27 mouse cellular contexts compared by ENCODE assay signal in the genomic region with DNA sequence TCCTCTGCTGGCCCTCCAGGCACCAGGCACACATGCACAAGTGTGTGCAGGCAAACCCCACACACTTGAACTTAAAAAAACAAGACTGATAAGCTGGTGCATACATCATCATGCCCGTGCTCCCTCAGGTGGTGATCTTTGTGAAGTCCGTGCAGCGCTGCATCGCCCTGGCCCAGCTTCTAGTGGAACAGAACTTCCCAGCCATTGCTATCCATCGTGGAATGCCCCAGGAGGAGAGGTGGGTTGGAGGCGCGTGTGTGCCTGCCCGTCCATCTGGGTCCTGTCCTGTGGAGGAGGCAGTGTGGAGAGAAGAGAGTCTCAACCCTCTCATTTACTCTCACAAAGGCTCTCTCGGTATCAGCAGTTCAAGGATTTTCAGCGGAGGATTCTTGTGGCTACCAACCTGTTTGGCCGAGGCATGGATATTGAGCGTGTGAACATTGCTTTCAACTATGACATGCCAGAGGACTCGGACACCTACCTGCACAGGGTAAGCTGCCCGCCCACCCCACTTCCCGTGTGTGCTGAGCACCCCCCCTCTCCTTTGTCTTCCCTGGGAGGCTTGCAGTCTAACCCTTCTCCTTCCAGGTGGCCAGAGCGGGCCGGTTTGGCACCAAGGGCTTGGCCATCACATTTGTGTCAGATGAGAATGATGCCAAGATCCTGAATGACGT. TPM values are rescaled to one million over a fixed set of nuclear protein-coding genes. Genes with fewer than 3 reads are reported as not detected.
DNase-seq lines count a peak whose midpoint lies in the region; ATAC-seq and TF ChIP-seq lines count a peak whose summit lies in the region.
"Had no signal": no experiment of that assay in that cellular context is flagged by ENCODE, and none has a peak within 500 bp of the region (broad histone marks: within the 10 kb centered on the region; RNA-seq: fewer than 3 reads in every experiment).

No protein-coding gene starts in this region.

- DNase-seq in adrenal gland, adult (ENCODE audit: inconsistent age in 2 of 2, low spot score in 1 of 2) = peak; percentile 38 to 73
- no peak for DNase-seq in adrenal gland, adult 18-20 months (ENCODE audit: low spot score in 2 of 2)
- no peak for DNase-seq in frontal cortex, postnatal 14 days (ENCODE audit: low spot score in 2 of 2)
- no peak for DNase-seq in kidney, postnatal 0 days (ENCODE audit: low spot score)
- no peak for DNase-seq in kidney, adult 2 months
- no peak for DNase-seq in midbrain, postnatal 0 days (ENCODE audit: low spot score)
- no peak for DNase-seq in midbrain, embryonic 10.5 days (ENCODE audit: low spot score)
- DNase-seq: gastrocnemius, postnatal 10 days; heart, adult 18-20 months; heart, postnatal 36 days; left cerebral cortex, postnatal 4 days; liver; lung, postnatal 36 days; right cerebral cortex, postnatal 25 days; thymus, adult 2 months had no signal

- no peak overlapping the region for H3K9ac ChIP-seq in kidney, postnatal 0 days (ENCODE audit: low read depth, low read length)
- no peak overlapping the region for H3K9ac ChIP-seq in midbrain, postnatal 0 days (replicated peaks; ENCODE audit: low read length, poor library complexity, severe bottlenecking)
- H3K9ac ChIP-seq: forebrain, embryonic 12.5 days; stomach, embryonic 15.5 days had no signal

- no peaks in the 10 kb centered on the region for H3K9me3 ChIP-seq in kidney, postnatal 0 days (replicated peaks; ENCODE audit: low read length)
- no peaks in the 10 kb centered on the region for H3K9me3 ChIP-seq in midbrain, postnatal 0 days (ENCODE audit: low read length)
- H3K9me3 ChIP-seq in midbrain, embryonic 10.5 days (replicated peaks) = no peaks in the 10 kb centered on the region
- H3K9me3 ChIP-seq: forebrain, embryonic 12.5 days; stomach, embryonic 15.5 days had no signal

- 0 out of 2 replicates have a peak, but pooled peaks have one; percentile 29 for ATAC-seq in frontal cortex, adult (ENCODE audit: low TSS enrichment)
- ATAC-seq in kidney, postnatal 0 days (replicated peaks; ENCODE audit: low FRiP score, low read depth) = no peak
- ATAC-seq in midbrain, postnatal 0 days (ENCODE audit: low FRiP score) = 0 out of 2 replicates have a peak, but pooled peaks have one; percentile 15
- ATAC-seq: activated CD4-positive, CD25-positive, alpha-beta regulatory T cell, adult 4 months had no signal

- TF ChIP-seq POLR2A in kidney, adult 2 months (IDR thresholded peaks at IDR 0.05; ENCODE audit: low read depth, low read length) = no peak

- no peak overlapping the region for H3K4me2 ChIP-seq in kidney, postnatal 0 days (ENCODE audit: low read length)
- H3K4me2 ChIP-seq in midbrain, postnatal 0 days (ENCODE audit: low read depth, low read length, poor library complexity, severe bottlenecking) = no peak overlapping the region
- H3K4me2 ChIP-seq: forebrain, embryonic 12.5 days; stomach, embryonic 15.5 days had no signal

- H3K27me3 ChIP-seq in kidney, postnatal 0 days (ENCODE audit: insufficient read depth, low read length) = no peaks in the 10 kb centered on the region
- no peaks in the 10 kb centered on the region for H3K27me3 ChIP-seq in kidney, adult 2 months (replicated peaks; ENCODE audit: control insufficient read depth, insufficient read depth, low read length)
- no peaks in the 10 kb centered on the region for H3K27me3 ChIP-seq in midbrain, postnatal 0 days (ENCODE audit: insufficient read depth, low read length)
- peaks cover 7% of the 10 kb centered on the region; the same call in 1 of the 2 replicates for H3K27me3 ChIP-seq in midbrain, embryonic 10.5 days (ENCODE audit: low read depth, poor library complexity, severe bottlenecking)
- H3K27me3 ChIP-seq: stomach, embryonic 15.5 days had no signal

- TF ChIP-seq CTCF in kidney, postnatal 0 days (IDR thresholded peaks at IDR 0.05; ENCODE audit: low read depth) = 0 out of 2 replicates have a peak, but pooled peaks have one; percentile 2
- no peak for TF ChIP-seq CTCF in kidney, adult 2 months (conservative IDR thresholded peaks at IDR 0.05; ENCODE audit: insufficient read depth, insufficient read length, low read depth, low read length)
- peak; percentile 11; the same call in 1 of the 2 replicates for TF ChIP-seq CTCF in midbrain, postnatal 0 days (IDR thresholded peaks at IDR 0.05)

- peaks cover 56% of the 10 kb centered on the region for H3K36me3 ChIP-seq in kidney, postnatal 0 days (ENCODE audit: insufficient read depth, low read length)
- H3K36me3 ChIP-seq in kidney, adult 2 months (ENCODE audit: control insufficient read depth, insufficient read depth, low read length) = peaks cover 8% of the 10 kb centered on the region
- peaks cover 58% of the 10 kb centered on the region for H3K36me3 ChIP-seq in midbrain, postnatal 0 days (ENCODE audit: insufficient read depth, low read length)
- H3K36me3 ChIP-seq in midbrain, embryonic 10.5 days = peaks cover 67% of the 10 kb centered on the region

- 80% methylated on average over 18 of the region's 18 CpGs for WGBS in kidney, postnatal 0 days
- WGBS in kidney, adult 2 months = 76% methylated on average over 18 of the region's 18 CpGs
- 83% methylated on average over 18 of the region's 18 CpGs for WGBS in midbrain, postnatal 0 days
- WGBS in midbrain, embryonic 10.5 days = 90% methylated on average over 18 of the region's 18 CpGs

- no peak overlapping the region for H3K4me3 ChIP-seq in kidney, postnatal 0 days (replicated peaks; ENCODE audit: low read depth, low read length)
- no peak overlapping the region for H3K4me3 ChIP-seq in kidney, adult 2 months (ENCODE audit: insufficient read depth, low read depth, low read length)
- no peak overlapping the region for H3K4me3 ChIP-seq in midbrain, postnatal 0 days (ENCODE audit: low read depth, low read length)
- H3K4me3 ChIP-seq in midbrain, embryonic 10.5 days = no peak overlapping the region
- H3K4me3 ChIP-seq: forebrain, embryonic 12.5 days; stomach, embryonic 15.5 days had no signal

- H3K4me1 ChIP-seq in kidney, postnatal 0 days (replicated peaks; ENCODE audit: insufficient read depth, low read length) = no peaks in the 10 kb centered on the region
- no peaks in the 10 kb centered on the region for H3K4me1 ChIP-seq in kidney, adult 2 months (ENCODE audit: control insufficient read depth, insufficient read depth, low read length)
- H3K4me1 ChIP-seq in midbrain, postnatal 0 days (ENCODE audit: insufficient read depth, low read length) = no peaks in the 10 kb centered on the region
- peaks cover 2% of the 10 kb centered on the region for H3K4me1 ChIP-seq in midbrain, embryonic 10.5 days

- no peak overlapping the region; the same call in 1 of the 2 replicates for H3K27ac ChIP-seq in kidney, postnatal 0 days
- H3K27ac ChIP-seq in kidney, adult 2 months (ENCODE audit: insufficient read depth, low read depth, low read length) = no peak overlapping the region
- no peak overlapping the region for H3K27ac ChIP-seq in midbrain, postnatal 0 days (ENCODE audit: low read depth, low read length)
- no peak overlapping the region for H3K27ac ChIP-seq in midbrain, embryonic 10.5 days (replicated peaks)
- H3K27ac ChIP-seq: stomach, embryonic 15.5 days had no signal

RNA-seq across cellular contexts. Expression of a gene that starts 9.8 kb away (rescaled TPM):
- 100 to 1,000 TPM; 219 to 653 TPM for total RNA-seq in adrenal gland, adult 18-20 months (2021)
- 111 and 125 TPM in 2 replicates for polyA plus RNA-seq in kidney, postnatal 0 days (2015; fragmentation: Nextera tagmentation; extraction: Ambion mirVana)
- 340 and 351 TPM in 2 replicates for polyA plus RNA-seq in kidney, adult 2 months (2012; rRNA removed)
- total RNA-seq in midbrain, postnatal 0 days (2014; rRNA removed) = 75.4 and 78.0 TPM in 2 replicates
- 130 and 148 TPM in 2 replicates for polyA plus RNA-seq in midbrain, postnatal 0 days (2015; fragmentation: Nextera tagmentation; extraction: Ambion mirVana)
- 55.3 and 61.1 TPM in 2 replicates for polyA plus RNA-seq in midbrain, embryonic 10.5 days (2016; fragmentation: Nextera tagmentation; extraction: Ambion mirVana)

RNA-seq across cellular contexts. Expression of a gene that starts 11.2 kb away (rescaled TPM):
- 100 to 1,000 TPM; 195 to 213 TPM for total RNA-seq in adrenal gland, adult 18-20 months (2021)
- polyA plus RNA-seq in kidney, postnatal 0 days (2015; fragmentation: Nextera tagmentation; extraction: Ambion mirVana) = 303 and 329 TPM in 2 replicates
- 203 and 206 TPM in 2 replicates for polyA plus RNA-seq in kidney, adult 2 months (2012; rRNA removed)
- total RNA-seq in midbrain, postnatal 0 days (2014; rRNA removed) = 261 and 288 TPM in 2 replicates
- 320 and 329 TPM in 2 replicates for polyA plus RNA-seq in midbrain, postnatal 0 days (2015; fragmentation: Nextera tagmentation; extraction: Ambion mirVana)
- 682 and 724 TPM in 2 replicates for polyA plus RNA-seq in midbrain, embryonic 10.5 days (2016; fragmentation: Nextera tagmentation; extraction: Ambion mirVana)

RNA-seq across cellular contexts. Expression of a gene that starts 17.2 kb away (rescaled TPM):
- 10 to 100 TPM; 12.4 to 15.3 TPM for total RNA-seq in adrenal gland, adult 18-20 months (2021)
- polyA plus RNA-seq in kidney, postnatal 0 days (2015; fragmentation: Nextera tagmentation; extraction: Ambion mirVana) = 11.7 and 14.5 TPM in 2 replicates
- polyA plus RNA-seq in kidney, adult 2 months (2012; rRNA removed) = 11.5 and 11.7 TPM in 2 replicates
- 17.0 and 18.5 TPM in 2 replicates for total RNA-seq in midbrain, postnatal 0 days (2014; rRNA removed)
- 11.2 and 12.3 TPM in 2 replicates for polyA plus RNA-seq in midbrain, postnatal 0 days (2015; fragmentation: Nextera tagmentation; extraction: Ambion mirVana)
- polyA plus RNA-seq in midbrain, embryonic 10.5 days (2016; fragmentation: Nextera tagmentation; extraction: Ambion mirVana) = 9.9 and 11.7 TPM in 2 replicates

RNA-seq across cellular contexts. Expression of a gene that starts 19.3 kb away (rescaled TPM):
- 1 to 10 TPM; 4.7 to 5.3 TPM for total RNA-seq in adrenal gland, adult 18-20 months (2021)
- polyA plus RNA-seq in kidney, postnatal 0 days (2015; fragmentation: Nextera tagmentation; extraction: Ambion mirVana) = 6.6 and 6.7 TPM in 2 replicates
- polyA plus RNA-seq in kidney, adult 2 months (2012; rRNA removed) = 6.6 and 6.7 TPM in 2 replicates
- 109 and 117 TPM in 2 replicates for total RNA-seq in midbrain, postnatal 0 days (2014; rRNA removed)
- 210 and 232 TPM in 2 replicates for polyA plus RNA-seq in midbrain, postnatal 0 days (2015; fragmentation: Nextera tagmentation; extraction: Ambion mirVana)
- 9.7 and 11.8 TPM in 2 replicates for polyA plus RNA-seq in midbrain, embryonic 10.5 days (2016; fragmentation: Nextera tagmentation; extraction: Ambion mirVana)

RNA-seq across cellular contexts. Expression of a gene that starts 32.1 kb away (rescaled TPM):
- total RNA-seq in adrenal gland, adult 18-20 months (2021) = not detected
- 0.25 and 0.29 TPM in 2 replicates for polyA plus RNA-seq in kidney, postnatal 0 days (2015; fragmentation: Nextera tagmentation; extraction: Ambion mirVana)
- not detected in 2 replicates for polyA plus RNA-seq in kidney, adult 2 months (2012; rRNA removed)
- not detected in 2 replicates for total RNA-seq in midbrain, postnatal 0 days (2014; rRNA removed)
- 0.33 TPM in 1 of 2 replicates, not detected in the other for polyA plus RNA-seq in midbrain, postnatal 0 days (2015; fragmentation: Nextera tagmentation; extraction: Ambion mirVana)
- 0.25 and 0.37 TPM in 2 replicates for polyA plus RNA-seq in midbrain, embryonic 10.5 days (2016; fragmentation: Nextera tagmentation; extraction: Ambion mirVana)
- total RNA-seq: ES-E14; gastrocnemius, postnatal 10 days; heart, adult 18-20 months; heart, postnatal 36 days; layer of hippocampus, adult 18-20 months; left cerebral cortex, adult 18-20 months; left cerebral cortex, postnatal 4 days had no signal
- polyA plus RNA-seq: cortical plate, adult 2 months; embryonic facial prominence, embryonic 11.5 days; frontal cortex, adult 2 months; heart, embryonic 14.5 days; liver, embryonic 16.5 days; thymus, adult 2 months had no signal

Comparison
In these comparisons a context has a peak if more than half of its experiments do, and no peak if none do; other contexts are left out.
1. DNase-seq: peak in adrenal gland, adult (2 of 2); none in adrenal gland, adult 18-20 months (0 of 2), frontal cortex, postnatal 14 days (0 of 2), kidney, postnatal 0 days (single experiment), kidney, adult 2 months (single experiment), midbrain, postnatal 0 days (single experiment) and midbrain, embryonic 10.5 days (single experiment).